Mouse (Mus musculus): ENCODE measurements around the gene Olfr463.

Olfr463 gene

DNA sequence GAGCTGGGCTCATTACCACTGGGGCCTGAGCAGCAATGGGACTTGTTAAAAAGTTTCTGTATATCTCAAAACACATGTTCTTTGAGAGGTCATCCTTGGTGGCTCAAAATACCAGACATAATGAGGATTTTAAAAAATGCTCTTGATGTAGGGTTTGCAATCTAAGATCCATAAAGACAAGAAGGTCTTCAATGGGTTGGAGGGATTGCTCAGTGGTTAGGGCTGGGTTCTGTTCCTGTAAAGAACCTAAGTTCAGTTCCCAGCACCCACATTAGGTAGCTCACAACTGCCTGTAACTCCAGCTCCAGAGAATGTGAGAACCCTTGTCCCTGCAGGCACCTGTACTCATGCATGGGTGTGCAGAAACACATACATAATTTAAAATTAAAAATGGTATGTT, at the start of gene Olfr463:
Olfr463 (minus strand) TSS at position 101 of the 400 bp plus-strand sequence.
- DNase-seq, result no peak

DNA sequence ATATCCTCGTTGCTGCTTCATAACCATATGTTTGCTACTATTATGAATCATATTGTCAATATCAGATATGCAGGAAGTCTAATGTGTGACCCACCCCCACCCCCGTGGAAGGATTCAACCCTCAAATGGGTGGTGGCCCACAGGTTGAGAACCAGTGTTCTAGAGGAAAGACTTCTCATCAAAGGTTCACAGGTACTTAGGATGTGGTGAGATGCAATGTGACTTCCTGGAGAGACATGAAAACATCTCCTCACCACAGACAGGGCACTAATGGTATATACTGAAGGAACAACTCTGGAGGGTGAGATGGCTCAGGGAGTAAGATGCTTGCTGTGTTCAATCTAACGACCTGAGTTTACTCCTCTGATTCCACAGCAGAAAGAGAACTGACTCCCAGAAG, 38.3 kb upstream of the Olfr463 start:
- DNase-seq, result no peak

DNA sequence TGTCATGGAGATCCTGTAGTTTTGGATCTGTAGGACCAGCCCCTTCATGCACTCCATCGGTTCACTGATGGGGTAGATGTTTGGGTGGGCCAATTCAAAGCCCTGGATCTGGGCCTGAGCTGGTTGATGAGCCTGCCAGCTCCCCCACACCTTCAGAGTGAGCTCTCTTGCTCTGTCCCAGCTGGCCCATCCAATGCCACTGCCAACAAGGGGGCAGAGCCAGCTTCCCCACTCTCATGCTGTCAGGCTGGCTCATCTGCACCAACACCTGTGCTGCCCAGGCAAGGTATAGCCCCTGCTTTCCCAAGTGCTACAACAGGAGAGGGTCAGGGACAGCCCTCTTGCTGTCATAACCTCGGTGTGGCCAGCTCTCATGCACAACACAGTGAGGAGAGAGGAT, 36.5 kb upstream of the Olfr463 start:
- DNase-seq, result no peak

DNA sequence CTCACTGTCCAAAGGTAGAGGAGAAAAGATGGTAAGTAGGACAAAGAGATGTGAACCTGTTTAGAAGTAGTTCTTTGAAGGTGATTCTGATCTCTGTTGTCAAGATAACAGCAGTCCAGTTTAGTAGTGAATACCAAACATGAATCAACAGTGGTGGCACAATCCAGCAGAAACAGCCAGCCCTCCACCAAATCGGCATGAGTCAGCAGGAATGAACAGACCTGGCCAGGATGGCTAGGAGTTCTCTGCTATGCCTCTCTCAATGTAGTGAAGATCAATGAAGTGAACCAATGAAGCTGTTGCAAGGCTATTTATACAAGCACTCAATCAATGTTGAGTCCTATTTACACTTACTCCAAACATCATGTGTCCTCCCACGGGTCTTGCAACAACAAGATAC, 33.2 kb upstream of the Olfr463 start:
- DNase-seq, result no peak

DNA sequence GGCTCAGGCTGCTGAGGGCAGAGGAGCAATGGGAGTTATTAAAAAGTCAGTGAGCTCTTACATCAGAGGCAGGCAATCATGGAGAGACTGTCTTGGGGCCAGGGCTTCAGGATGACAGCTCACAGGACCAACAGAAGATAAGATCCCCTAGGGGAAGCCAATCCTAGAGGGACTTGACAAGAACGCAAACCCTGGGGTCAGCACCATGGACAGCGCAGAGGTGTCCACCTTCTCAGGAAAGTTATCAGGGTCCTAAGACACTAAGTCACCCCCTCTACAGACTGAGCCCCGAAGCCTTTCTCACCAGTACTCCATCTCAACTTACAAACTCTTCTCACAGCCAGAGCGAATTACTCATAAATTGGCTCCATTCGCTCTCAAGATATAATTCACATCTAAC, 23.8 kb upstream of the Olfr463 start, which contains the start of gene Olfr464:
Olfr464 (minus strand) TSS at position 2 of the 400 bp plus-strand sequence.
- peak; percentile 30 for DNase-seq

DNA sequence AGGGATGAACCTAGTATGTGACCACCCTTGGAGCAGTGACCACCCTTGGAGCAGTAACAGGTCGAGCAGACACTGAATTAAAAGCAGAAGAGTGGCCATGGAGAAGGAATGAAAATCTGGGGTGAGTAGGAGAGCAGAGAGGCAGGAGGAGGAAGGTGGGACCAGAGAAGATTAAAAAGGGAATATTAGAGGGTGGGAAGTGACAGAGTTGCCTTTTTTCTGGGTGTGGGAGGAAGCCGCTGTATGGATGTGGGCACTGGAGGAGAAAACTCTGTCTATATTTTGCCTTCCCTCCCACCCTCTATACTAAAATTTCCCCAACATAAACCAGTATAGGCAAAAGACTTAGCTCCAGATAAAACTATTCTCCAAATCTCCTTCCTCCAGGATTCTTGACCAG, 23.1 kb upstream of the Olfr463 start:
- no peak for DNase-seq

DNA sequence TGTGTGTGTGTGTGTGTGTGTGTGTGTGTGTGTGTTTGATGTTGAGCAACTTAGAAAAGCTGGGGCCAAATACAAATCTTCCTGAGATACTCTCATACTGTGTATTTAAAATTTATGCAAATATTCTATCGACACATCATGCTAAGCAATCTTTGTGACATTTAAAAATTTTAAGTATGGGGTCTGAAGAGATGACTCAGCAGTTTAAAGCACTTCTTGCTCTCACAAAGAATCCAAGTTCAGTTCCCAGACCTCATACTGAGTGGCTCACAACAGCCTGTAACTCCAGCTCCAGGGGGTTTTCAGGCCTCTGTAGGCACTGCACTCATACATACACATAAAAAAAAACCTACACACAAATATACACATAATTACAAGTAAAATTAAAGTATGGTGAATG, 18.8 kb upstream of the Olfr463 start:
- no peak for DNase-seq

DNA sequence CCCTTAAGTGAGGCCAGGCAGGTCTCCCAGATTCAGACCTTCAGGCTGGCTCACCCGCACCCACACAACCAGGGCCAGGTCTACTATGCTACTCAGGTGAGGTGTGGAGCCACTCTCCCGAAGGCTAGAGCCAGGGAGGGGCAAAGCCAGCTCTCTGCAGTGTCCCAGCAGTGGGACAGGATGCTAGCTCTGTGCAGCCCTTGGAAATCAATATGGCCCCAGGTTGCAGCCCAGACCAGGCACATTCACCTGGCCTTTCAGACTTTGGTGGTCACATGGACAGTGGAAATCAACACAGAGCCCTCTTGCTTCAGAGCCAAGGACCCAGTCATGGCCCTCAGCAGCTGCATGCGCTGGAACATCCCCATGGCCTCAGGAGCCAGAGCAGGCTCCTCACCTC, 7.1 kb upstream of the Olfr463 start:
- DNase-seq, result no peak

DNA sequence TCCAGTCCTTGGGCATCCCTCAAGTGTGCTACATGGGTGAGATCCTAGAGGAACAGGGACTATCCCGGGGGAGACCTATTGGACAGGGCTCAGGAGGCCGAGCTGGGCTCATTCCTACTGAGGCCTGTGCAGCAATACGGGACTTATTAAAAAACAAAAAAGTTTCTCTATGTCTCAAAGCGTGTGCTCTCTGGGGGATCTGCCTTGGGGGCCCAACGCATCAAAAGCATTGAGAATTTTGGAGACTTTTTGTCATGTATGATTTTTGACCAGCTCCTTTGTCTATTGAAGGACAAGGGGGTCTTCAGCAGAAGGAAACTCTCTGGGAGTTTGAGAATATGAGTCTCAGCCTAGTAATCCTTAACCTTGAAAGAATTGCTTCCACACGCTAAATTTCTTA, 5.0 kb downstream of the Olfr463 start, which contains the start of gene Olfr462:
Olfr462 (minus strand) TSS at position 101 of the 400 bp plus-strand sequence.
- no peak for DNase-seq

DNA sequence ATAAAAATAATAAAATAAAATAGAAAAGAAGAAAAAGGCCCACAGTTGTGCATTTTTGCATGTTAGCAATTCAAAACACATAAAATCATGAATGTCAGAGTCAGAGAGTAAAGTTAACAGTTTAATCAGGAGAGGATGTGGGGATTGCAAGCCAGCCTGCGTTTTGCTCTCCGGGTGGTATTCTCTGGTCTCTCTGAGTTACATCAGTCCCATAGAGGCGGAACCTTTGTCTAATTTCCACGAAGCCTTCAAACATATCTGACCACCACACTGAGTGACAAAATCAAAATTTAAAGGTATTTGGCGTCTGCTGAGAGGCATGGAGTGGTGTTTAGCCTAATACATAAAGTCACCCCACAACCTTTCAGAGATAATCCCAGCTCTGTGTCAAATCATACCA, 12.3 kb downstream of the Olfr463 start:
- no peak for DNase-seq

DNA sequence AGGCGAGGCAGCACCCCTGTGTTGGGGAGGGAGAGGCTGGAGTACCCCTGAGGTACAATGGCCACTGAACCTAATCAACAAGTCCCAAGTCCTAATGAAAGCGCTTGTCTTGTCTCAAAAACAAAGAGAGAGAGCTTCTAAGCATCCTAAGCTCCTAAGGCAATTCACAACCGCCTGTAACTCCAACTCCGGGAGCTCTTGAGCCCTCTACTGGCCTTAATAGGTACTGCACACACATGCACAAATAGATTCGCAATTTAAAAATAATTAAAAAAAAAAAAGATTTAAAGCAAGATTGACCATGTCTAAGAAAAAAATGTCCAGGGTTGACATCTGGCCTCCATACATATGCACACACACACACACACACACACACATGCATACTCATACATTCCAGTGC, 13.7 kb downstream of the Olfr463 start:
- DNase-seq, result peak; percentile 3

DNA sequence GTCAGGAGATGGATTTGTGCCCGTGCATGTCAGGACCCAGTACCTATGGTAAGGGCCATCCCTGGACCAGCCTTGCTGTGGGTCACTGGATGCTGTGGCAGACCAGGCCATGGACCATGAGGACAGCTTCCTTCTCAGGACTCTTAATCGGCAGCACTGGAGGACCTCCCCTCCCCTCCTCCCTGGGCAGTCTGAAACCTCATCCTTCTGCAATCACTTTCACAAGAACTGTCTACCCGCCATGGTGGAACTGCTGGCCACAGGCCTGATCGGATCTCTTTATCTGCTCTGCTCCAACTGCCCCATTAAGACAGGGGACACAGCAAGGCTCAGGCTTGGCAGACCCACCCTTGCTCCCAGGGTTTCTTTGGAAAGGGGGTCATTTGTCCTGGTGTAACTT, 15.5 kb downstream of the Olfr463 start:
- DNase-seq, result no peak

DNA sequence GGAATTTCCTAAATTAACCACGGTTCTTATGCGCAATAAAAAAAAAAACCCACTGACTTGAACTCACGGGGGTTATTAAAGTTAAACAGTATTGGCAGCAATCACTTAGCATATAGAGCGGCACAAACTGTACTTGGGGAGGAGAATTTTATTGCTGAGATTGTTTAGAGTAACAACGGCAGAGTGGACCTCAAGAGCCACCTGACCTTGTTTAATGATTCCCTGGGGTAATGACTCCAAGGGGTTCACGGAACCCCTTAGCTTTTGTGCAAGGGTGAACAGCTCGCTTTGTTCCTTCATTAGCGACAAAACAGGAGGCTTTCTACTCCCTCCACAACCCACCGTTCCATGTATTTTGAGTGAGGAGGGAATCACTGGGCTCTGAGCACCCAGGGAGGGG, 17.4 kb downstream of the Olfr463 start:
- DNase-seq, result no peak

DNA sequence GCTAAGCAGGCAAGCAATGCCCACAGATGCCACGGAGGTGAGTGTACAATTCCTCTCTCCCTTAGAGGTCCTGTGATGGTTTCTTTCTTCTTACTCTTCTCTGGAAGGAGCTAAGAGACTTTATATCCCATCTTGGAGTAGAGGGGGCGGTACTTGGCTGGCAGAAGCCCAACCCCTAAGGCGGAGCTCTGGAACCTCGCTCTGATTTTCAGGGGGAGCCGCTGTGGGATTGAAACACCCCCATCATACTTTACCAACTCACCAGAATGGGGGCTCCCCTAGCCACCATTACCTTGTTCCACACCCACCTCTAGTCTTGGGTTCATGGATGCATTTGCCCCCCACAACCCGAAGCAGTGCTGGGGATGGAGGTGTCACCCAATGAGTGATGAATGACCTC, 21.8 kb downstream of the Olfr463 start, which contains the start of gene Epx:
Epx (minus strand) TSS at position 101 of the 400 bp plus-strand sequence.
- DNase-seq, result no peak

DNA sequence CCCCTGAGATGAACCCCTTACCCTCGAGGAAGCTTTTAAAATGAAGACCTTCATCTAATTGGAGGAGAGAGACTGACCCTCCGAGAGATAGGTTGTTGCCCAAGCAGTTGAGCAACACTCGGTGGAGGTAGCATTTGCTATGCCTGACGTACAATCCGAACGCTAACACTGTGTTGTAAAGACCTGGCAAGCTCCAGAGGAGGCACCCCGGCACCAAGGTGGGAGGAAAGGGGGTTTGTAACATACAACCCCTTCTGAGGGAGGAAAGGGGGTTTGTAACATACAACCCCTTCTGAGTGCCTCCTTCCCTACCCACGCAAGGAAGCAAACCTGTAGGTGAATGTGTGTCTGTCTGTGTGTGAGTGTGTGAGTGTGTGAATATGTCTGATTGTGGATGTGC, 25.4 kb downstream of the Olfr463 start:
- DNase-seq, result no peak

DNA sequence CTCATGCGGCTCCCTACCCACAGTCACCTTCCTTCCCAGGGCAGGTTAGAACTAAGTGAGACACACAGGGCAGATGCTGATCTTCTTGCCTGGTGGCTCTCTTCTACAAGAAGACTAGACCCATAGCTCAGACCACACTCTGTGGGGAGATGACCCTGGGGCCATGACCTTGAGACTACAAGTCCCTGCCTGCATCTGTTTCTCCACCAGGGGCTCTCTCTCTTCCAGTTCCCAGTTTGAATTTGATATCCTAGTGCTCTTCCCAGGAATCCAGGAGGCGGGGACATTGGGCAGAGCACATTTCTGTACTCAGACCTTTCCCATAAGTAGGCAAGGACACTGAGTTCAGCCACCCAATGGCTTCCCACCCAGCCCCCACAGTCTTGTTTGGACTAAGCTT, 27.1 kb downstream of the Olfr463 start:
- no peak for DNase-seq

DNA sequence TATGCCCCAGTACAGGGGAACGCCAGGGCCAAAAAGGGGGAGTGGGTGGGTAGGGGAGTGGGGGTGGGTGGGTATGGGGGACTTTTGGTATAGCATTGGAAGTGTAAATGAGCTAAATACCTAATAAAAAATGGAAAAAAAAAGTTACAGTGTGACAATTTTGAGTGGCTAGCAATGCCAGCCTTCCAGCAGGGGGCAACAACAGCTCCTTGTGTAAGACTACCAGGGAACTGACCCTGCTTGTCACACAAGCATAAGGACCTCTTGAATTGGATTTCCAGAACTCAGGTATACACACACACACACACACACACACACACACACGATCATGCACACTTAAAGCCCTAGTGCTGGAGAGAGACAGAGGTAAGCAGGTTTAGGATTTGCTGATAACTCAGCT, 30.3 kb downstream of the Olfr463 start:
- peak; percentile 19 for DNase-seq

DNA sequence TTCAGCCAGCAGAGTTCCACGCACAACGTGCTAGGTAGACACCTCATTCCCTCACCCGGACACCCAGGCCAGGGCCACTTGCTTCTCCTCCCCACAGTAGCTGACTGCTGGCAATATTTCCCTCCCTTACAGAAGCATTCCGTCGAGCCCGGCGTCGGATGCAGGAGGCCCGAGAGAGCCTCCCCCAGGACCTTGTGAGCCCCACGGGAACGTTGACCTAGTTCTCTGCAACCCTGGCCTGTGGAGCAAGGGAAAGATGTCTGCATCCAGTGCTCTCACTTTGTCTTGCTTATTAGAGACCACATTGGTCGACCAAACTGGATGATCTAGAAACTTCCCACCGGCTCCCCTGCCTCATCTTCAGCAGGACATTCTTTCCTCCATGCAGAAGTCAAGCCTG, 34.4 kb downstream of the Olfr463 start:
- DNase-seq, result no peak

DNA sequence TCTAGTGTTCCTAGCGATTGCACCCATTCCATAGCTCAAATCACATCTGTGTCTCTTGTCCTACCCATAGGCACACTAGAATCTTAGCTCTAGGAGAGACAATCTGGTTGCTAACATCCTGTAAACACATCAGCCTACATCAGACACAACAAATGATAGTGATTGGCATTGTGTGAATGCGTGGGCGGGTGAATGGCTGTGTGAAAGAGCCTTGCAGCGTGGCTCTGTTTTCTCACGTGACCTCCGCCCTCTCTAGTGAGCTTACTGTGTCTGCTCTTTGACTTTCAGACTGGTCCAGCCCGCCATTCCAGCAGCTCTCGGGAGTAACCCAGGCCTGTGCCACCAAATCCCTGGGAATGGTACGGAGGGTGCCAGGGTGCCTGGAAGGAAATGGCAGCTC, 36.8 kb downstream of the Olfr463 start:
- no peak for DNase-seq

DNA sequence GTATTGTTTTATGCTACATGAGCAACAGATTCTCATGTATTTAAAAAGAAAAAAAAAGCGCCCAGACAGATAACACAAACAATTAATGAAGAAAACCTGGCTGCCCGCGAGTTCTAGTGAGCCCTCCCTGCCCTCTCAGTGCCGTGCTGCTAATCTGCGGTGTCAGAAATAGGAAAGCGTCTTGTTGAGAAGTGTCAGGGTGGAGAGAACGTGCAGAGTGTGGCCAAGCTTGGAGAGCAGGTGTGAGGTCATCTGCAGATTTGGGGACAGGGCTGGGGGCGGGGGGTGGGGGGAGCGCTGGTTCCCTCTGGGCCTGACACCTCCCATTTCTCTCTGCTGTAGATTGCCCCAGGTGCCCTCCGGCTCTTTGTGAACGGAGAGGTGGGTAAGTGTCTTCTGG, 37.9 kb downstream of the Olfr463 start:
- no peak for DNase-seq

DNA sequence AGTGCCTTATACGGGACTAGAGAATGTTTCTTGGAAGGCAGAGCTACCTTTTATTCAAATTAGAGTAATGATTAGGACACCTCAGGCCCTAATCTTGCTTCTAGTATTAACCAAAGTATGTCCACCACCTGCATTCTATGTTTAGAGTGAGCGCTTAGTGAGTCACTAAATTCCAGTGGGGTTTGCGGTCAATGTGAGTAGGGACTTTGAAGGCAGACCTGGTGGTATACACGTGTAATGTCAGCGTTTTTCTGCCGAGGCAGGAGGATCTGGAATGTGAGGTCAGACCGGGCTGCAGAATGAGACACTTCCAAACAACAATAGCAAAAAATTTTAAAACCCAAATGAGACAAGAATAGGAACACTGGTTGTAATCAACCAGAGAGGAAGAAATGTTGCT, 42.6 kb downstream of the Olfr463 start:
- DNase-seq, result no peak

DNA sequence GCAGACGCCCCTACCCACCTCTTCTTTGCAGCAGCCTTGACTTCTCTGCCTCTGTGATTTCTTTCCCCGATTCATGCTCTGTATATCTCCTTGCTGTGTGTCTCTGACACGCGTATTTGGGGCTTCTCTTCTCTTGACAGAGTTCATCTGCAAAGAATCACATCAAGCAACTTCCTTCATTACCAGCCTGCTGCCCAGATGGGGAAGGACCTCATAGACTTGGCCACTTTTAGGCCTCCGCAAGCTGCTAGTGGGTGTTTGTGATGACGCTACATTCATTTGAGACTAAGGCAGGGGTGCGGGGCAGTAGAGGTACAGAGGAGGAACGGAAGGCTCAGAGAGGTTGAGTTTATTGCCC, 43.6 kb downstream of the Olfr463 start:
- no peak for DNase-seq

DNA sequence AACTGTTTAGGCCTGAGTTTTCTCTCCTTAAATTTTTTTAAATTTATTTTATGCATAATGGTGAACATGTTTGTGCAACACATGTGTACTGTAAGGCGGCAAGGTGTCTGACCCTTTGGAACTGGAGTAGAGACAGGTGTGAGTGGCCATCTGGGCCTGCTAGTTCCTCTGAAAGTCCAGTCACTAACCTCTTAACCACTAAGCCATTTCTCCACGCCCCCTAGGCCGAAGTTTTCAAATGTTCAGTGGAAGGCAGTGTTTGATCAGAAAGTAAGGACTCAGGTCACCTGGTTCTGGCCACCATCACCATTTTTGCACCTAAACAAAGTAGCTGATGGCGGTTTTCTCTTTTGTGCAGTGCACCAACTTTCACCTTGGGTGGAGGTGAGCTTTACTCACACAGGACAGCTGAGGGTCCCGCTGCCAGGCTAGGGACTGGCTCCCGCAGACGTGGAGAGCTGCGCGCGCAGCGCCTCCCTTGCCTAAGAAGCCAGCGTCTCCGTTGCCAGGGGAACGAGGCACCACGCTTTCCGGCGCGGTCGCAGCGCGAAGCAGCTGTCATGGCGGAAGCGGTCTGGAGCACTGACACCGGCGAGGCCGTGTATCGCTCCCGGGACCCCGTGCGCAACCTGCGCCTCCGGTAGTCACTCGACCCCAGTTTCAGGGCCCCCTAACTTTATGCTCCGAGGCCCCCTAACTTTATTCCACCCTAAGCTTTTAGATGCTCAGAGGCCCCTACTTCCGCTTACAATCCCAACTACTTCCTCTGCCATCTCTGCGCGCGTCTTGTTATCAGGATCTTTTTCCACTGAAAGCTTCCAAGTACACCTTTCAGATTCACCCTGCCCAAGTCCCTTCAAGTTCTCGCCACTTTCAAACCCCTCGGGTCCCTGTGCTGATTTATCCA, 44.2 kb downstream of the Olfr463 start, which contains the start of gene Mks1:
Mks1 (plus strand) TSS at position 526 of the 907 bp plus-strand sequence.
- peak; percentile 91 for DNase-seq

DNA sequence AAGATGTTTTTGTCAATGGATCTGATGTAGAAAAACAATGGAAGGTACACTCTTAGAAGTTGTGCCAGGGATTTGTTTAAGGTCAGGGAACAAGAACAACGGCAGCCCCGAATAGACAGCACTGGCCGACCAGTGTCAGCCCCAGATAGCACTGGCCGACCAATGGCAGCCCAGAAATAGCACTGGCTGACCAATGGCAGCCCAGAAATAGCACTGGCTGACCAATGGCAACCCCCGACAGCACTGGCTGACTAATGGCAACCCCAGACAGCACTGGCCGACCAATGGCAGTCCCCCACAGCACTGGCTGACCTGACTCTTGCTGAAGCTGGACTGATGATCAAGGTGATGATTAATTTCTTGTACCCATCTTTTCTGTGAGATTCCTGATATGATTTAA, 49.3 kb downstream of the Olfr463 start:
- no peak for DNase-seq

All from thymus, postnatal 25 days (tissue).